Mouse (Mus musculus): Measurements from ENCODE around the gene Rbms1. TPM values are rescaled to one million over a fixed set of nuclear protein-coding genes. Genes with fewer than 3 reads are reported as not detected.

Rbms1 gene
- polyA plus RNA-seq, 1 experiment from 2014 or later = 40.8 TPM

- Histone ChIP-seq H3K9me3 (no peaks in the 10 kb centered on the region), H3K4me3 (no peak overlapping the region), H3K4me2 (replicated peaks) (no peak overlapping the region), H3K36me3 (no peaks in the 10 kb centered on the region), H3K27me3 (peaks cover 17% of the 10 kb centered on the region), H3K9ac (replicated peaks) (no peak overlapping the region), H3K27ac (replicated peaks) (no peak overlapping the region), H3K4me1 (no peaks in the 10 kb centered on the region)
- WGBS = 92% methylated on average over 12 of the region's 12 CpGs
- ATAC-seq (ENCODE audit: low FRiP score, low read depth) = no peak
These were observed 150.0 kb downstream of the Rbms1 start for GRCm38 (mm10) chr2:60812949-60813348.

- Histone ChIP-seq H3K9me3 (no peaks in the 10 kb centered on the region), H3K27ac (replicated peaks) (no peak overlapping the region), H3K27me3 (peaks cover 27% of the 10 kb centered on the region), H3K4me1 (no peaks in the 10 kb centered on the region), H3K36me3 (no peaks in the 10 kb centered on the region), H3K4me3 (no peak overlapping the region), H3K4me2 (replicated peaks) (no peak overlapping the region), H3K9ac (replicated peaks) (no peak overlapping the region)
- no peak for ATAC-seq (ENCODE audit: low FRiP score, low read depth)
These were observed 152.4 kb downstream of the Rbms1 start for GRCm38 (mm10) chr2:60810617-60811016.

- H3K27ac ChIP-seq (replicated peaks) = no peak overlapping the region
- H3K9ac ChIP-seq (replicated peaks) = no peak overlapping the region
- 68% methylated on average over 7 of the region's 7 CpGs for WGBS
- no peak for ATAC-seq (ENCODE audit: low FRiP score, low read depth)
- no peaks in the 10 kb centered on the region for H3K9me3 ChIP-seq
- no peaks in the 10 kb centered on the region for H3K4me1 ChIP-seq
- H3K36me3 ChIP-seq = no peaks in the 10 kb centered on the region
- peaks cover 39% of the 10 kb centered on the region for H3K27me3 ChIP-seq
- H3K4me2 ChIP-seq (replicated peaks) = no peak overlapping the region
- H3K4me3 ChIP-seq = no peak overlapping the region
These were observed 153.5 kb downstream of the Rbms1 start for GRCm38 (mm10) chr2:60809441-60809921.

GRCm38 (mm10) chr2:60808822-60809221, 154.2 kb downstream of the Rbms1 start:
- H3K9ac ChIP-seq (replicated peaks) = no peak overlapping the region
- no peak overlapping the region for H3K27ac ChIP-seq (replicated peaks)
- no peak for ATAC-seq (ENCODE audit: low FRiP score, low read depth)
- no peaks in the 10 kb centered on the region for H3K9me3 ChIP-seq
- H3K4me2 ChIP-seq (replicated peaks) = no peak overlapping the region
- H3K36me3 ChIP-seq = no peaks in the 10 kb centered on the region
- no peak overlapping the region for H3K4me3 ChIP-seq
- peaks cover 41% of the 10 kb centered on the region for H3K27me3 ChIP-seq
- 85% methylated on average over 6 of the region's 6 CpGs for WGBS
- H3K4me1 ChIP-seq = no peaks in the 10 kb centered on the region

GRCm38 (mm10) chr2:60807341-60808195, 155.4 kb downstream of the Rbms1 start:
- Histone ChIP-seq H3K9ac (replicated peaks) (no peak overlapping the region), H3K9me3 (no peaks in the 10 kb centered on the region), H3K4me3 (no peak overlapping the region), H3K4me1 (no peaks in the 10 kb centered on the region), H3K27me3 (peaks cover 49% of the 10 kb centered on the region), H3K4me2 (replicated peaks) (no peak overlapping the region), H3K27ac (replicated peaks) (no peak overlapping the region), H3K36me3 (no peaks in the 10 kb centered on the region)
- no peak for ATAC-seq (ENCODE audit: low FRiP score, low read depth)
- 84% methylated on average over 11 of the region's 11 CpGs for WGBS

- no peaks in the 10 kb centered on the region for H3K36me3 ChIP-seq
- peaks cover 77% of the 10 kb centered on the region for H3K27me3 ChIP-seq
- WGBS = 75% methylated on average over 7 of the region's 7 CpGs
These were observed 158.2 kb downstream of the Rbms1 start for GRCm38 (mm10) chr2:60804763-60805162.

GRCm38 (mm10) chr2:60803377-60803776, 159.6 kb downstream of the Rbms1 start:
- peaks cover 16% of the 10 kb centered on the region for H3K4me1 ChIP-seq
- 94% methylated on average over 6 of the region's 6 CpGs for WGBS
- H3K36me3 ChIP-seq = no peaks in the 10 kb centered on the region
- H3K9me3 ChIP-seq = no peaks in the 10 kb centered on the region
- H3K27ac ChIP-seq (replicated peaks) = no peak overlapping the region
- no peak for ATAC-seq (ENCODE audit: low FRiP score, low read depth)
- no peak overlapping the region for H3K4me3 ChIP-seq
- no peak overlapping the region for H3K4me2 ChIP-seq (replicated peaks)
- no peak overlapping the region for H3K9ac ChIP-seq (replicated peaks)
- peaks cover 81% of the 10 kb centered on the region for H3K27me3 ChIP-seq

More at GRCm38 (mm10) chr2:60804763-60805162, 158.2 kb downstream of the Rbms1 start:
- Histone ChIP-seq H3K9me3 (no peaks in the 10 kb centered on the region), H3K27ac (replicated peaks) (no peak overlapping the region), H3K4me3 (no peak overlapping the region), H3K4me2 (replicated peaks) (no peak overlapping the region), H3K9ac (replicated peaks) (no peak overlapping the region), H3K4me1 (peaks cover 11% of the 10 kb centered on the region)
- ATAC-seq (ENCODE audit: low FRiP score, low read depth) = no peak

GRCm38 (mm10) chr2:60802828-60803227, 160.2 kb downstream of the Rbms1 start:
- WGBS = 53% methylated on average over 8 of the region's 8 CpGs
- Histone ChIP-seq H3K4me1 (peaks cover 16% of the 10 kb centered on the region), H3K9me3 (no peaks in the 10 kb centered on the region), H3K27ac (replicated peaks) (no peak overlapping the region), H3K9ac (replicated peaks) (no peak overlapping the region), H3K4me3 (no peak overlapping the region), H3K36me3 (no peaks in the 10 kb centered on the region), H3K4me2 (replicated peaks) (no peak overlapping the region), H3K27me3 (peaks cover 84% of the 10 kb centered on the region)
- ATAC-seq (ENCODE audit: low FRiP score, low read depth) = no peak

GRCm38 (mm10) chr2:60802191-60802590, 160.8 kb downstream of the Rbms1 start:
- no peaks in the 10 kb centered on the region for H3K9me3 ChIP-seq
- ATAC-seq (ENCODE audit: low FRiP score, low read depth) = peak; percentile 48; the same call in 1 of the 2 replicates
- no peak overlapping the region for H3K27ac ChIP-seq (replicated peaks)
- peaks cover 19% of the 10 kb centered on the region for H3K4me1 ChIP-seq
- no peaks in the 10 kb centered on the region for H3K36me3 ChIP-seq
- peak overlapping the region; percentile 41 for H3K4me2 ChIP-seq (replicated peaks)
- no peak overlapping the region for H3K9ac ChIP-seq (replicated peaks)
- H3K27me3 ChIP-seq = peaks cover 81% of the 10 kb centered on the region
- H3K4me3 ChIP-seq = no peak overlapping the region
- 16% methylated on average over 4 of the region's 4 CpGs for WGBS

GRCm38 (mm10) chr2:60801571-60802155, 161.3 kb downstream of the Rbms1 start:
- no peak for ATAC-seq (ENCODE audit: low FRiP score, low read depth)
- H3K36me3 ChIP-seq = no peaks in the 10 kb centered on the region
- peaks cover 24% of the 10 kb centered on the region for H3K4me1 ChIP-seq
- peaks cover 79% of the 10 kb centered on the region for H3K27me3 ChIP-seq
- H3K4me2 ChIP-seq (replicated peaks) = peak overlapping the region; percentile 41
- H3K4me3 ChIP-seq = peak overlapping the region; percentile 17; the same call in 1 of the 2 replicates
- WGBS = 10% methylated on average over 12 of the region's 12 CpGs
- H3K9ac ChIP-seq (replicated peaks) = no peak overlapping the region
- no peak overlapping the region for H3K27ac ChIP-seq (replicated peaks)
- H3K9me3 ChIP-seq = no peaks in the 10 kb centered on the region

GRCm38 (mm10) chr2:60800921-60801558, 162.0 kb downstream of the Rbms1 start:
- Histone ChIP-seq H3K4me1 (peaks cover 30% of the 10 kb centered on the region), H3K4me2 (replicated peaks) (peak overlapping the region; percentile 41), H3K9me3 (no peaks in the 10 kb centered on the region), H3K4me3 (peak overlapping the region; percentile 17), H3K9ac (replicated peaks) (no peak overlapping the region), H3K27ac (replicated peaks) (no peak overlapping the region), H3K36me3 (no peaks in the 10 kb centered on the region), H3K27me3 (peaks cover 79% of the 10 kb centered on the region)
- ATAC-seq (ENCODE audit: low FRiP score, low read depth) = no peak
- 10% methylated on average over 15 of the region's 15 CpGs for WGBS

- H3K27ac ChIP-seq (replicated peaks) = no peak overlapping the region
- no peak overlapping the region for H3K4me3 ChIP-seq
- no peak for ATAC-seq (ENCODE audit: low FRiP score, low read depth)
- H3K4me2 ChIP-seq (replicated peaks) = no peak overlapping the region
- WGBS = 88% methylated on average over 7 of the region's 7 CpGs
- no peak overlapping the region for H3K9ac ChIP-seq (replicated peaks)
- no peaks in the 10 kb centered on the region for H3K9me3 ChIP-seq
- peaks cover 35% of the 10 kb centered on the region for H3K4me1 ChIP-seq
- no peaks in the 10 kb centered on the region for H3K36me3 ChIP-seq
- peaks cover 81% of the 10 kb centered on the region for H3K27me3 ChIP-seq
These were observed 163.2 kb downstream of the Rbms1 start for GRCm38 (mm10) chr2:60799816-60800215.

Data from midbrain, embryonic 12.5 days (tissue).